Mouse (Mus musculus) liver, embryonic 14.5 days (tissue): ENCODE measurements around the gene Ifi27l2a.

Source experiments
- CTCF ChIP-seq: IDR thresholded peaks from 2 replicates; pipeline ENCODE4 v1.5.1; 2016; ENCODE audit warnings: antibody characterized with exemption, low read depth, control low read depth
- EP300 ChIP-seq: IDR thresholded peaks from 2 replicates; pipeline ENCODE4 v1.6.1; 2016; ENCODE audit warnings: antibody characterized with exemption, low read depth

DNA sequence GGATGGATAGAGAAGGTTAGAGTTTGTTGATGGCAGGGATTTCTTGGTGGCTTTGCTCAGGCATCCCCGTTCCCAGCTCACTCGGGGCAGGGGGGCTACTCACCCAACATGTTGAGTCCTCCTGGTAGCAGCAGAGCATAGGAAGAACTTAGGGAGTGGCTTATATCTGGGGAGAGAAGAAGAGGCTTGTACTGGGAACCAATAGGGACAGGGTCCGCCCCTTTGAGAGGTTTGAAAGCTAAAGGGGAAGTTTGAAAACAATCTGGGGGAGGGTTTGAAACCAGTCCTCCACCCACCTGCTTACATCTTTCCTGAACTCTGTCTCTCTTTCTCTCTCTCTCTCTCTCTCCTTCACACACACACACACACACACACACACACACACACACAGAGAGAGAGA, at the start of gene Ifi27l2a:
- TF ChIP-seq CTCF, result no peak
- TF ChIP-seq EP300, result no peak
